Mouse (Mus musculus) thymus, adult 2 months (tissue): ENCODE results near the gene Fdx1l.

Experiments
- CTCF ChIP-seq: fragments of 200-500 bp; IDR thresholded peaks from 2 replicates; pipeline ENCODE4 v1.5.1; 2012; ENCODE audit warnings: mild to moderate bottlenecking, control low read depth, low read length, moderate library complexity, borderline replicate concordance; ENCODE audit not compliant: control insufficient read depth, poor library complexity, insufficient read depth; ENCODE audit errors: extremely low read depth
- POLR2A ChIP-seq: fragments of 200-500 bp; IDR thresholded peaks from 2 replicates; pipeline ENCODE4 v1.6.1; 2012; ENCODE audit warnings: mild to moderate bottlenecking, low read length, control low read depth, moderate library complexity; ENCODE audit not compliant: control insufficient read depth, poor library complexity, insufficient read depth; ENCODE audit errors: extremely low read depth

DNA sequence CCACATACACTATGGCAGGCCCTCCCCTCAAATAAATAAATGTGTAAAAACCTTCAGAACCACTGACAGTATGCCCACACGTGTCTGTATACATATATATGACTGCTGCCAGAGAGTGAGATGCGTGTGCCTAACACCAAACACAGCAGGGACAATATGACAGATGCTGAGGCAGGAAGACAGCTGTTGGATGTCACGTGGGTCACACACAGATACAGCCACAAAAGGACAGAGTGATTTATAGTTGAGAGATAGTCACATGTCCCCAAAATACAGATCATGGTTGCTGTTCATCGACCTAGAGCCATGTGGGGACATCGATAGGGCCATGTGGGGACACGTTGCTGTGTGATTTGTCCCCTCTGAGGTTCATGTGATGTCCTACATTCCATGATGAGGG is 43.7 kb upstream of the Fdx1l start:
- TF ChIP-seq CTCF, result no peak
- no peak for TF ChIP-seq POLR2A
